Mouse (Mus musculus): ENCODE results near the gene Lag3.
"Not testable (repeated sequence)": the region's sequence is repeated elsewhere in the genome, so short reads cannot be mapped to it uniquely, and the experiment has no call there.

Lag3 gene

DNA sequence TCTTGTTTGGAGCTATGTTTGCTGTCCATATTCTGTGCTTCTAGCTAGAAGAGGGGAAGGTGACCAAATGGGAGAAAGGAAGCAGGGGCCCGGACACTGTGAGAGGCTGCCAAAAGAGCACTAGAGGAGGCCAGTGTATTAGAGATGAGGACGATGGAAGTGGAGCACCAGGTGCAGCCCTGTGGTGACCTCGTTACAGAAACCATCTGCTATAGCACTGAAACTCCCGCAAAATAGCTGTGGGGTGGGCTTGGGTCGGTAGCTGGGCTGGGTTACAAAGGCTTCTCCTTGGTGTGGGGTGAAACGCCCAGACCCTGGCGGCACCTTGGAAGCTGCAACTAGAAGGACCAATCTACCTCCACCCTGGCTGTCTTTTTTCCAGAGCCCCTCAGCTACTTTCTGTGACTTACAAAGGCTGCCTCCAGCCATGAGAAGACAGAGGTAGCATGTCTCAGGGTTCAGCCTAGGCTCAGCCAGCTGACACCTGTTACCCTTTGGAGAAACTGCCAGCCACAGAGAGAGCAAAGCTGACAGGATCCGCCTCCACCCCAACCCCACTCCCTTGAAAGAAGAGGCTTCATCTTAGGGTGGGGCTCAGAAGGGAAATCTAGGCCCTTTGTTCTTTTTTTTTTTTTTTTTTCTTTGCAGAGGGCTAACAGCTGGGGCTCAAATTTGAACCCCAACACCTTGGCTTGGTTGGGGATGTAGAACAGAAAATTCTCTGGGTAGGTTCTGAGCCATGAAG lies 11.3 kb downstream of the Lag3 start:
- DNase-seq: no peak

DNA sequence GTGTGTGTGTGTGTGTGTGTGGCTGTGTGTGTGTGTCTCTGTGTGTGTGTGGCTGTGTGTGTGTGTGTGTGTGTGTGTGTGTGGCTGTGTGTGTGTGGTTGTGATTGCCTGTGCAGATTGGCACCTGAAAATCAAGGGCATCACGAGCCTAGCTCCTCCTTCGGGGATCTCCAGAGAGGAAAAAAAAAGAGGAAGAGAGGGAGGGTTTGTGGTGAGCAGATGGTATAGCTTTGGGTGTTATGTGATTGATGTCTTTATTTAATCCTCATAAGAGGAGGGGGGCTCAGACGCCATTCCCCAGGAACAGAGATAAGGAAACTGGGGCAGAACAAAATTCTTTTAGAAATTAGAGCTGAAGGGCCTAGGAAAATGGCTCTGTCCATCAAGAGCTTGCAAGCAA lies 13.1 kb downstream of the Lag3 start:
- DNase-seq: no peak

DNA sequence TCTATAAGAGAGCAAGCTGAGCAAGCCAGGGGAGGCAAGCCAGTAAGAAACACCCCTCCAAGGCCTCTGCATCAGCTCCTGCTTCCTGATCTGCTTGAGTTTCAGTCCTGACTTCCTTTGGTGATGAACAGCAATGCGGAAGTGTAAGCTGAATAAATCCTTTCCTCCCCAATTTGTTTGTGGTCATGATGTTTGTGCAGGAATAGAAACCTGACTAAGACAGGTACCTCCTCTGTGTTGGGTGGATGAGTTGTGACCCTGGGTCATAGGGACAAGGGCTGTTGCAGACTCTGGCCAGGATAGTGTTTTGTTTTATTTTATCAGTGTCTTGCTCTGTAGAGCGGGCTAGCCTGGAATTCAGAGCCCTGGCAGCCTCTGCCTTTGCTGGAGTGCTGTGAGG lies 17.4 kb downstream of the Lag3 start:
- not testable (repeated sequence) for DNase-seq

DNA sequence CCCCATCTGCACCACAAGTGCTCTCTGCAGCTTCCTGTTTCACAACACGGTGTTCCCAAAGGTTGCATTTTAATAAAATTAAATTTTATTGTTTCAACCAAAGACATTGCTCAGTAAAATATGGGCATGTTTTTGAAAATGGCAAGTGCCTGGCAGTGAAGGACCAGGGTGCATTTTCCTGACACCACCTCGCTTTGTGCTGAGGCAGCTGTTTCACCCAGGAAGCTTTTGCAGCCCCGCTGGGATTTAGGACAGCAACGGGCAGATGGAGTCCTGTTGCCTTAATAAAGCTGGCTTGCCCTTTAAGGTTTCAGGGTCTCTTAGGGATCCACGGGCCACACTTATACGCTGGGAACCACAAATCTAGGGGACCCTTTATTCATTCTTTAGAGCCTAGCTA lies 20.5 kb downstream of the Lag3 start:
- no peak for DNase-seq

DNA sequence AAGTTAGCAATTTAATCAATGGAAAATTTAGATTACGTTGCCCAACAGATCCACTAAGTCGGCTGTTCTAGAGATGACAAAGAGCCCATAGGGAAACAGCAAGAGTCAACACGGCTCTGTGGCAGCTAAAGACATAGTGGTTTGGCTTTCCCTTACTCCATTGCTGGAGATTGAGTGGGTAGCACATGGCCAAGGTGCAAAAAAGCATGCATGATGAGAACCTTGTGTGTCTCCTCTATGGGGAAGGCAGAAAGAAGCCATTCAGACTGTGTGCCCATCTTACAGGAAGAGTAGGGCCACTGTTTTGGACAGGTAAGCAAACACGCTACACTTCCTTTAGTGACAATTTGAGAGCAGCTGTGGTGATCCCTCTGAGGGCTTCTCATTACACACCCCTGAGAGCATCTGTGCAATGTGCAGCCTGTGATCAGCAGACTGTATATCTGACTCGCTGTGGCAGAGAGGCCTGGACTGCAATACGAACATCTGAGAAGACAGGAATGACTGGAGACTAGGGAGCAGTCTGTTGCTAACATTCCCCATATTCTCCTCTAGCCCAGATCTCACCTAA lies 22.9 kb downstream of the Lag3 start:
- DNase-seq: no peak

DNA sequence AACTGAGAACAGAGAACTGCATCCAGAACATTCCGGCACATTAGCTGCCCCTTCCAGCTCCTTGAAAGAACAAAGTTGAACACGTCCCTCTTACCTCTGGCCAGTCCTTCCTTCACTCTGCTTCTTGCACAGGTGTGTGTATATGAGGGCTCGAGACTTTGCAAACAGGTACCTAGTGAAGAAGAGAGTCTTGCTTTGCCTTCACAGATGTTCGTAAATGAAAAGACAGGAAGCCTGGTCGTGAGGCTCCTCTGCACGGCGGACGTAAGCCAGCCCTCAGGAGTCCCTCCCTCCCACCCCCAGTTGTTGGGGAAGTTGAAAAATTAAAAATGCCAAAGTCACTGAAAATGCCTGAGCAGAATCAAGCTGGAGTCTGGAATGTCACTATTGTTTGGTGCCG lies 23.5 kb downstream of the Lag3 start, which contains the start of gene Cd4:
TSS of gene Cd4 (minus strand) at position 236 of the 400 bp plus-strand sequence.
- DNase-seq: no peak

DNA sequence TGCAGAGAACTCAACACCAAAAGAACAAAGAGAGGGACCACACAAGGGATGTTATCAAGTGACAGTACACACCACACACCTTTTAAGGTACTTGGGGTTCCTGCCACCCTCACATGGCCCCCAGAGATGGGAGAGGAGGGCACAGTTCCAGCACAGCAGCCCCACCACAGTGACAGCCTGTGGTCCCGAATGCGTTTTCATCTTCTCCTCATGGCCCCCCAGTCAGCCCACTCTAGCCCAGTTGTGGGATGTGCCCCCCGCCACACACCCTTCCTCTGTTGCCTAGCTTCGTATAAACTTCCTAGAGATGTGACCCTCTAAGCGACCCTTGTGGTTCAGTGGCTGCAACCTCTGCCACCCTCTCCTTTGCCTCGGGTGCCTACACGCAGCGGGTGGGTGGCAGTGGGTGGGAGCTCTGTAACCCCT lies 25.5 kb downstream of the Lag3 start:
- no peak for DNase-seq

DNA sequence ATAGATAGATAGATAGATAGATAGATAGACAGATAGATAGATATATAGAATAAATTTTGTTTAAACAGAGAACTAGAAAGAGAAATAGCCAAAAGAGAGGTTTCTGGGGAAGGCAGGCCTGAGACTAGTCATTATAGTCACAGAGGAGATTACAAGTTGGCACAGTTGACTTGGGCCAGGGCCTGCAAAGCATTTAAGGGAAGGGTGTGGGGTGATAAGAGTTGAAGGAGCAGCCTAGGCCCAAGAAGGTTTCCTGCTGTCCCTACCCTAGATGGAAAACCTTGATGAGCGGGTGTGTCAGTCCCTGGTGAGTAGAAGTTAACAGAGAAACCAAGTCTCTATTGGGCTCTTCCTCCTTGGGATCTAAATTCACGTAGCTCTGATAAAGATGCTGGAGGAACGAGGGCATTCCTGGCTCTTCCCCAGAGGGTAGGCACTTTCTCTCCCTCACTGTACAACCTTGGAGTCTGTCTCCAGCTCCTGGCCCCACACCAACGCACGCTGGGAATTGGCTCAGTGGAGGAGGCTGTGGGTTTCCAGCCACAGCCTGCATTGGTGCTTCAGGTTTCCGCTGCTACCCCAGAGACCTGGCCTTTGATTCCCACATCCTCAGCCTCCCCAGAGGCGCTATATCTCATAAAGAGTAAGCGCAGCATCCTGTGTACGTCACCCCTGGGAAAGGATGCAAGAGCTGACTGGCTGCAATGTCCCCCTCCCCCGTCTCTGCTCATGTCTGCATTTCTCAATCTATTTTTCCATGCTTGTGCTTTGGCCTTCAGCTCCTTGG lies 26.6 kb downstream of the Lag3 start:
- DNase-seq: no peak

DNA sequence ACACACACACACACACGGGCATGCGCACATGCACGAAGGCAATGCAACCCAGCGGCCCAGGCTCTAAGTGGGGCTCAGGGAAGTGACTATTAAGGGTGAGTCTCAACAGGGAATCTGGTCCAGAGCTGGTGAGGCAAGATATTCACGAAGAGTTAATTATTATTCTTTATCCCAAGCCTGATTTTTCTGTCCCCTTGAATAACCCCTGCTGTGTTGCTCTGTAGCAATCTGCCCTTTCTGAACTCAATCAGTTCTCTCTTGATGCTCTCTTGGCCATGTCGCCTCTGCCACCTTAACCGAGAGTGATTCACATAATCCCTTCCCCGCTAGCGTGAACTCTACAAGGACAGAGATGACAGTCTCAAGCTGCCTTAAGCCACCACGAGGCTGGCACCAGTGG lies 28.2 kb downstream of the Lag3 start:
- no peak for DNase-seq

DNA sequence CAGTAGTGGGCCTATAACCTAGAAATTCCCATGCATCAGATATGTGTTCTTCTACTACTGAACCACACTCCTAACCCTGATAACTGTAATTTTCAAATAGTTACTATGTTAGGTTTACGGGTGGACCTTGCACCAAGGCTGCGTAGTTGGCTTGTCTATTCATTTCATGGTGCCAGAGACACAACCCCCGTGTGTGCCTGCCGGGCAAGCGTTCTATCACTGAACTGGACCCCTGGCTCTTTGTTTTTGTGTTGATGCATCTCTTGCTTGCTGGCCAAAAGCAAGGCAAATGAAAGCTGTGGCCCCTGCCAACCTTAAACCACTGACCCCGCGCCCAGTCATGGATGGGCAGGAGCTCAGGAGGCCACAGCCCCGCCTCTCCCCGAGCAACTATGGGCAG lies 29.7 kb downstream of the Lag3 start:
- DNase-seq: no peak

DNA sequence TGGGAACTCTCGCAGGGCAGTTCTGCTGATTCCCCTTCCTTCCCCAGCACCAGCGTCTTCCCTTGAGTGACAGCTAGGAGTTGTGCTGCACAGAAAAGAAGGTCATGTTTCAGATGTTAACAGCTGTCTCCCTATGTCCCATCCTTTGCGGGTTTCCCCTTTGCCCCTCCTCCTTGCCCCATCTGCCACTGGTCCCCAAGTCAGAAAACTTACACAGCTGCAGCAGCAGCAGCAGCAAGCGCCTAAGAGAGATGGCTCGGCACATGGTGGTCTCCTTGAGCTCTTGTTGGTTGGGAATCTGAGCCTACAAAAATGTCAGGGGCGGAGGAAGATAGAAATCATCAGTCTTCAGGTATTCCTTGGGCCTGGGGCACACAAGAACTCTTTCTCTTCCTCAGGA lies 32.1 kb downstream of the Lag3 start:
- no peak for DNase-seq

DNA sequence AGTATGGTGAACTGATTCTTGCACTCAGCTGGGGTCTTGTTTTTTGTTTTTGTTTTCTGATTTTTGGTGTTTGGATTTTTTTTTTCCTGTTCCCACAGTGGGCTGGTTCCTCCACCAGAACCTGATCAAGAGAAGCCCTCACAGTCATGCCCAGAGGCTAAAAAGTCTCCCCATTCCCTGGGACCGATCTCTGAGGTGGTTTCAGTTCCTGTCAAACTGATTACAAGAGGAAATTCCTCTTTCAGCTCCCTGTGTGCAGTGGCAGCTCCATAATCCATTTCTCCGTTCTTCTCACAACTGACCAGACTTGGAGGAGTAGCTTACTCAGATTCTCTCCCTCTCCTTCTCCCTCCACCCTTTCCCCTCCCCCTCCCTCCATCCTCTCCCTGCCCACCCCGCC lies 37.2 kb downstream of the Lag3 start:
- DNase-seq: no peak

DNA sequence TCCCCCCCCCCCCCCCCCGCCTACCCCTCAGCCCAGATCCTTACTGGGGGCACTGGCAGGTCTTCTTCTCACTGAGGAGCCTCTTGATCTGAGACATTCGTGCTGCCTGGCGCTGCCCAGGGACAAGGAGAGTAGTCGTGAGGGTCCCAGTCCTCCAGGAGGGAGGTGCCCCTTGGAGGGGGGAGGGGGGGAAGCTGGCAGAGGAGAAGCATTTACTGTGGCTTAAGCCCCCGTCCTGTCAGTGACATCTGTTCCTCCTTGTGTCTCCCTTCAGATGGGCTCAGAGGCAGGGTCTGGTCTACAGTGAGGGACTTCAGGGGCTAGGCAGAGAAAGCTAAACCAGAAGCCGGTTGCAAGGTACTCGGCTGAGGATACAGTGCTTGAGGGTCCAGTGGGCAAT lies 44.9 kb downstream of the Lag3 start:
- DNase-seq: no peak

DNA sequence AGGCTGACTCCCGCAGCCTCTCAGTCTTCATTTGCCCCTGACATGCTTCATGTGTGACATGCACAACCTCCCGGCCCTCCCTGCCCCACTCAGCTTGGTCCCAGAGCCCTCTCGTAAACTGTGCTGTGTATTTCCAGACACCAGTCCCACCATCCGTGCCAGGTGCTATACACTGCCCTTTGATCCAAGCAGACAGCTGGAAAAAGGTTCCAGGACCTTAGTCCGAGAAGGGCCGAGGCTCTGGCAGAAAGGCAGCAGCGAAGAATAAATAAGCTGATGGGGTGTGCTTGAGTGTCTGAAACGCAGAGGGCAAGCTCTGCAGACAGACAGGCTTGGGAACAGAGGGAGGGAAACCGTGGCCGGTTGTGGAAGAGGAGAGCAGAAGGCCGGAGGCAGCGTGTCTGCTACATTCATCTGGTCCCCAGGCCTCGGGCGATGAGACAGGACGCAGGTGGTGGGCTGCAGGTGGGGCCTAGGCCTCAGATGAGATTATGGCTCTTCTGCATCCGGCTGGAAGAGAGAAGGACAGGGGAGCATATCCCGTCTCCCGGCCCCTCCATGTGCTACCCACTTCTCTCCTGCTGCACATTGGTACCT lies 45.6 kb downstream of the Lag3 start:
- DNase-seq: peak; percentile 25 to 64

DNA sequence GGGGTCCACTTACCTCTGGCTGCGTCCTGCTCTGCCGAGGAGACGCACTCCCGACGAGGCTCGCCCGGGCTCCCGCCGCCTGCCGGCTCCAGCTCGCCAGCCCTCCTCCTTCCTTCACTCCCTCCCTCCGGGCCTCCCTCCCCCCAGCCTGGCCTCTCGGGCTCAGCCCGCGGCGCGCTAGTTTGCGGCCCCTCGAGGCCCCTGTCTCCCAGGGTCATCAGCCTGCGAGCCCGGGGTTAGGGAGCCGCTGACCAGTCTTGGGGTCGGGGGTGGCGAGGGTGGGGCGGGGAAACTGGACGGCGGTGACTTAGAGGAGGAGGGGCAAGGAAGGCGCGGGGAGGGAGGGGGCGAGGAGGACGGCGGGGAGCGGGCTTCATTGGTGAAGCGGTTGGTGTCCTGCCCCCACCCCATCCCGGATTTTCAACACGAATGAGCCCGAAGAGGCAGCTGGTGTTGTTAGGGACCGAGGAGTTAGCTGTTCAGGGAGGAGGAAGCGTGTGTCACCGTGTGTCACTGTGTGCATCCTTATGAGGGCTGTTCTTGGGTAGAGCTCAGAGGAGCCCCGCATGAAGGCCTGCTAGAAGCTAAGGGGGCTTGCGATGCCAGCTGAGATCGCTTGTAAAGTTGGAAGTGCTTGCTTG lies 47.7 kb downstream of the Lag3 start, which contains the start of gene Gpr162:
TSS of gene Gpr162 (minus strand) at position 326 of the 641 bp plus-strand sequence.
- peak; percentile 55 to 75 for DNase-seq

DNA sequence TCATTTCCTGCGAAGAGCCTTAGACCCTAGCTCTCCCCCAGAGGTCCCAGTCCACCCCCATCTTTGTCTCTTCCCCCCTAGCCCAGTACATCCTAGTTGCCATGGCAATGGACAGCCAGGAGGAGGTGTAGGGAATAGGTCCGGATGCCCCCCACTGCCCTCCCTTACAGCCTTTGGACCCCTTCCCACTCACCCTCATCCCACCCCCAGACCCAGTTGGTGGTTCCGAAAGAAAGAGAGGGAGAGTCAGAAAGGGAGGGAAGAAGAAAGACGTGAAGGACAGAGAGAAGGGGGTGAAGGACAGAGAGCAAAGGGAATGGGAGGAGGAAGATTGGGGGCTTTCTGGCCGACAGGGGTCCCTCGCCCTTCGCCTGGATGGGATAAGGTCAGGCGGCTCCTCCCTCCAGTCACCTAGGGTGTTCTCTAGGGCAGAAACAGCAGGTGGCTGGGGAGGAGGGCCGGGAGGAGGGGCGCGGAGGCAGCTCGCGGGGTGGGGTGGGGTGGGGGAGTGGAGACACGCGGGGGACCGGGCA lies 48.3 kb downstream of the Lag3 start:
- no peak for DNase-seq

DNA sequence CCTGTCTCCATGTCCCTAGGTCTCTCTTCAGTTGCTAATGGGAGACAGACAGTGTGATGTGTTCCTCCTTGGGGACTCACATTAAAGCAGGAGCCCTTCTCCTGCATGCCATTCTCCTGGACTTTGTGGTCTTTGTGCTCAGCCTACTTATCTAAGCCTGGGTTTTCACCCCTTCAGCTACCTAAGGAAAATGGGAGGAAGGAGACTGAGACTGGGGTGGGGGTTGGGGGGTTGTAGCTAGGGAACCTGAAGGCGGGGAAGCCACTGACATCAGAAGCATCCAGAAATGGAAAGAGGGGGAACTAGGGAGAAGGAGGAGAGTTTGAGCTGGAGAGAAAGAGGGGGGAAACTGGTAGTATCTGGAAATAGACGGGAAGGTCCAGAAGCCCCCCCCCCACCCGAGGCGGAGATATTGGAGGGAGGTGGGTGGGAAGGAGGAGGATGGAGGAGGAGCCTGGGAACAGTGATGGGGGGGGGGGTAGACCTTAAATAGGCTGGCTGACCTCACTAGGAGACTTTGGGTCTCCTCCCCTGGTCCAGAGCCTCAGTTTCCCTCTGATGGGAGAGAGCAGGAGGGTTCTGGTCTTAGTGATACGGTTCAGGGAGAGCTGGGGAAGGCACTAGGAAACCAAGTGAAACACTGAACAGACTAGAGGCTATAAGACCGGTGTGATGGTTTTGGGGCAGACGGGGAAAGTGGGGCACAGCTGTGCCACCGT lies 48.9 kb downstream of the Lag3 start:
- DNase-seq: no peak

DNA sequence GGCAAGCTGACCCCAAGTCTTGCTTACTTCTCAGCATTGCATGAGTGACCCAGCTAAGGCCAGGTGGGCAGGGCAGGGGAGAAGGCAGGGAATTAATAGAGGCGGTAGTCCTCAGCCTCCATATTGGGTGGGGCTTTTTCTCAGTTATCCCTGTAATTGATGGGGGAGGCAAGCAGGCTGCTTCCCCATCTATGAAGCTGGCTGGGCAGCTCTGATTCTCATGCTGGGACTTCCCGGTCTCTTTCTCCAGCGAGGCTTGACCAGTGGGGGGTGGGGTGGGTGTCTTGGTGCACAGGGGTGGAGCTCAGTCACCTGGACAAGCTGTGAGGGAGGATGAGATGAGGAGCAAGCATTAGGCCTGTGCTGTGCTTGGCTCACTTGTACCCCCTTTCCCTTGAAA lies 49.7 kb downstream of the Lag3 start:
- no peak for DNase-seq

DNA sequence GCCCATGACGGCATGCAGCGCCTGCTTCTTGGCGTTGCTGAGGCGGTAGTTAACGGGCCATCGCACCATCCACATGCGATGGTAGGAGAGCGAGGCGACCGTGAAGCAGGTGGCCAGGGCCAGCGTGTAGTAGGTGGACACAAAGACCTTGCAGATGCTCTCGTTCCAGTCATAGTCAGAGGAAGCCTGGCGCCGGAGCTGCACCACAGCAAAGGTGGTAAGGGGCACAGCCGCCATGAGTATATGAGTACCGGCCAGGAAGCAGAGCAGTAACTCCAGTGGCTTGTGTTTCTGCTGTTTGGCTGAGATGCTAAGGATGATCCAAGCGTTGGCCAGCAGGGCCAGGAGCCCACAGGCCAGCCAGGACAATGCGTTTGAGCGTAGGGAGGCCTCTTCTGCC lies 50.2 kb downstream of the Lag3 start:
- no peak for DNase-seq

DNA sequence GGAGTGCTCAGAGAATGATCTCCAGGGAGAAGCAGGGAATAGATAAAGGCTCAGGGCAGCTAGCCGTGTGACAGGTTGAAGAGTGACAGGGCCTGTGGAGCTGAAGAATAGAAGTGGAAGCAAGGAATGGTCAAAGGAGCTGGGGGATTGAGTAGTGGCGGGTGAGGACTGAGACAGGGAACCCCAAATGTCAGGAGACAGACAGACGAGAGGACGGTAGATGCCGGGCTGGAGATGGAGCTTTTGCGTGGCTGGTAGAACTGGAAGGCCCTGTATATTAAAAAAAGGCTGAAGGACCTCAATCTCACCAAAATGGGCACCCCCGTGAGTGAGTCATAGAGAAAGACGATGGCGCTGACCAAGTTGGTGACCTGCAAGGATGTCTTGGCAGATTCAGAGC lies 51.0 kb downstream of the Lag3 start:
- DNase-seq: no peak

DNA sequence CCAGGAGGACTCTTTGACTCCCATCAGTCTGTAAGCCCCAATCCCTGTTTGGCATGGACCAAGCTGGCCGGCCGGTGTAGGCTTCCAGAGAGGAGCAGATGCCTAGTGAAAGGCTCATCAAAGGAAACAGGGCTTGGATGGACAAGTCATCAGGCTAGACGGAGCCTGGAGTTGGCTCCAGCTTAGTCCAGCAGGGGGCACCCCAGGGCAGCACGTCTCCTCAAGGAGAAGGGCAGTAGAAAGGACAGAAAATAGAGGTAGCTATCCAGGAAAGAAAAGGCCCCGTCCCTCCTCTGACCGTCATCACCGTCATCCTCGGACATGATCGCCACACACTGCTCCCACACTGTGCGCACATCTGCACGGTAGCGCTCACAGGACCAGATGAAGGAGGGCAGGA lies 51.8 kb downstream of the Lag3 start:
- peak; percentile 86 to 93 for DNase-seq

All from kidney, postnatal 25 days (tissue).